Mouse (Mus musculus): ENCODE results near the gene Asb17.

The Asb17 gene

DNA sequence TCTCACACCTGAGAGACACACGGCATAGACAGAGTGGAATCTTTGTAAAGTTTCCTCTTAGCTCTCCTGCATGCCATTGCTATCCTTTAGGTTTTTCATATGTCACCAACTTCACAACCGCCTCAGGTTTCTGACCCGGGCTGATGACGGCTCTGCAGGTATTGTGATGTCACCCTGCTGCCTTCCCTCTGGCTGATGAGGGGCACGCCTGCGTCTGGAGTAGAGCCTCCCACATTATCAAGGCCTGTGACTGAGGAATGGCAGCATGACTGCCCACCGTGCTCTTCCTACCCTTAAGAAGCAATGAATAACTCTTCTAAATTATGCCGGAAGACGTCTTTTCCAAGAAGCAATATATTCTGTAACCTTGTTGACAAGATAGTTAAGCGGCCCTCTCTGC is at the start of gene Asb17:
TSS of gene Asb17 (plus strand) at position 180 of the 400 bp plus-strand sequence.
- Histone ChIP-seq H3K36me3 (ENCODE audit: control insufficient read depth, insufficient read depth, low read length, poor library complexity, severe bottlenecking) (no peaks in the 10 kb centered on the region), H3K27me3 (ENCODE audit: control insufficient read depth, insufficient read depth, low read length, poor library complexity, severe bottlenecking) (no peaks in the 10 kb centered on the region)

DNA sequence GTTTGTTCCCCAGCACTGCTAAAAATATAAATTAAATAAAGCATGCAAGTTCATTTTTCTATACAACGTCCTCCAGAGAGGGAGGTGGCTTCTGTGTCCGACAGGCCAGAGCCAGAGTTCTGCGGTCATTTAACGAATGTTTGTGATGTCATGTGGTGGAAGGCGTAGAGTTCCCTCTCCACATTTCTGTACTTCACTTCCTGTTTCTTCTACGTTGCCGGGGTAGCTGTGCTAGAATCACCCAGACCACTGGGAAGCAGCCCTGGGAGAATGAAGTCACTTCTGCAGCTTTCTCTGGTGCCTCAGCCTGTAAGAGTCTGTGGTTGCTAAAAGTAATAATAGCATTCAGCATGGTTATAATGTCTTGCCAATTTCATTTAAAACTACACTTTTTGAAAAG is 46.4 kb upstream of the Asb17 start:
- DNase-seq (ENCODE audit: low read depth, low spot score) = peak; percentile 9
- Histone ChIP-seq H3K36me3 (ENCODE audit: control insufficient read depth, insufficient read depth, low read length, poor library complexity, severe bottlenecking) (no peaks in the 10 kb centered on the region), H3K27me3 (ENCODE audit: control insufficient read depth, insufficient read depth, low read length, poor library complexity, severe bottlenecking) (no peaks in the 10 kb centered on the region)

More for the DNA sequence above, at the start of gene Asb17:
- DNase-seq (ENCODE audit: low read depth, low spot score) = no peak

DNA sequence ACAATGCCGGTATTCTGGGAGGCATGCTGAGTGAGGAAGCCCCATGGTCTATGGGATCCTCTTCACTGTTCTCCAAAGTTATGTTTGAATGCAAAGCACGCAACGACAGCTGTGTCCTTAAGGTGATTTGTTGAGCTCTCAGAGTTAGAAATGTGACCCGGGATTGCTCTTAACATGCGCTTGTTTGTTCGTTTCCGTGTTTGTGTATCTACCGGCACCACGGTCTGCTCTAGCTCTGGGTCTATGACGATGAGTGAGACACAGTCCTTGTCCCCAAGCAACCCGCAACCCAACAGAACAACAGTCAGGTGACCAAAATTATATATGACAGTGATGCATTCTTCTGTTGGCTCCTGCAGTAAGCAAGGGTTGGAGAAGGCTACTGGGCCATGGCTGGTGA is 44.4 kb upstream of the Asb17 start:
- H3K27me3 ChIP-seq (ENCODE audit: control insufficient read depth, insufficient read depth, low read length, poor library complexity, severe bottlenecking) = no peaks in the 10 kb centered on the region
- no peaks in the 10 kb centered on the region for H3K36me3 ChIP-seq (ENCODE audit: control insufficient read depth, insufficient read depth, low read length, poor library complexity, severe bottlenecking)
- no peak for DNase-seq (ENCODE audit: low read depth, low spot score)

DNA sequence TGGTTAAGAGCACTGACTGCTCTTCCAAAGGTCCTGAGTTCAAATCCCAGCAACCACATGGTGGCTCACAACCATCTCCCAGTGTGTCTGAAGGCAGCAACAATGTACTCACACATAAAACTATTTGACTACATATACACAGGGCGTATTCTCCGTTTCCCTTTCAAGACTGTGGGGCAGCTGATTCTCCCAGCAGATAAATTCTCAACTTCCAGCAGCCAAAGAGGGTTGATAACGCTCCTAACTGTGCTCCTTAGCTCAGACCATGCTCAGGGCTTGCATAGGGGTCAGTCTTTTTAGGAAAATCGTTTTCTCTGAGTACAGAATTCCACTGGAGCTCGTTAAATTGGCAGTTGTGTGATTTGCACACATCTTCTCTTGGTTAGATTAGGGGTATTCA is 43.3 kb upstream of the Asb17 start:
- Histone ChIP-seq H3K36me3 (ENCODE audit: control insufficient read depth, insufficient read depth, low read length, poor library complexity, severe bottlenecking) (no peaks in the 10 kb centered on the region), H3K27me3 (ENCODE audit: control insufficient read depth, insufficient read depth, low read length, poor library complexity, severe bottlenecking) (no peaks in the 10 kb centered on the region)
- DNase-seq (ENCODE audit: low read depth, low spot score) = no peak

DNA sequence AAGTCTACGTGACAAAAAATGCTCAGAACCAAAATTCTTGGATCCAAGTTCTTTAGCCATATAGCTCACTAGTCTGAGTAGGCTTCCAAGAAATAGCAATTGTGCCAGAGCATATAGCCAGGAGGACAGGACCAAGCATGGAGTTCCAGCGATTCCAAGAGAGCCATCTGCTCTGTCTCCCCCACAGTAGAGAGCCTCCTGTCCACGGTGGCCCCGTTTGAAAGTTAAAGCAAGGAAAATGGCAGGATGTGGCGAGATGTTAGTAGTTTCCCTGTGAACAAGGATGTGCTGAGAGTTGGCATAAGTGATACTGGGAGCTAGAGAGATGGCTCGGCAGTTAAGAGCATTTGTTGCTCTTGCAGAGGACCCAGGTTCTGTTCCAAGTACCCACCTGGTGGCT is 42.5 kb upstream of the Asb17 start:
- Histone ChIP-seq H3K36me3 (ENCODE audit: control insufficient read depth, insufficient read depth, low read length, poor library complexity, severe bottlenecking) (no peaks in the 10 kb centered on the region), H3K27me3 (ENCODE audit: control insufficient read depth, insufficient read depth, low read length, poor library complexity, severe bottlenecking) (no peaks in the 10 kb centered on the region)
- DNase-seq (ENCODE audit: low read depth, low spot score) = no peak

DNA sequence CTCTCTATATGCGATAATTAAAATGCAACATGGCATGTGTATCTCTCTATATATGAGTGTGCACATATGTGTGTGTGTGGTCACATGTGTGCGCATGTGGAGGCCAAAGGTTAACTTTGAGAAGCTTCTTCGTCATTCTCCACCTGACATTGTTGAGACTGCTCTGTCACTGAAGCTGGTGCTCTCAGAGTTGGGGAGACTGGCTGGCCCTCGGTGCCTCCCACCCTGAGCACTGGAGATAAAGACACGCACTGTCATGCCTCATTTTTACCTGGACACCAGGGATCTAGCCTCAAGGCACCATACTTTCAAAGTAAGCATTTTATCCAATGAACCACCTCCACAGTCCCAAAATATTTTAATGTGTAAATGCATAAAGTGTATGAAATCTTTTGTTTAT is 41.4 kb upstream of the Asb17 start:
- no peak for DNase-seq (ENCODE audit: low read depth, low spot score)
- no peaks in the 10 kb centered on the region for H3K36me3 ChIP-seq (ENCODE audit: control insufficient read depth, insufficient read depth, low read length, poor library complexity, severe bottlenecking)
- H3K27me3 ChIP-seq (ENCODE audit: control insufficient read depth, insufficient read depth, low read length, poor library complexity, severe bottlenecking) = no peaks in the 10 kb centered on the region

DNA sequence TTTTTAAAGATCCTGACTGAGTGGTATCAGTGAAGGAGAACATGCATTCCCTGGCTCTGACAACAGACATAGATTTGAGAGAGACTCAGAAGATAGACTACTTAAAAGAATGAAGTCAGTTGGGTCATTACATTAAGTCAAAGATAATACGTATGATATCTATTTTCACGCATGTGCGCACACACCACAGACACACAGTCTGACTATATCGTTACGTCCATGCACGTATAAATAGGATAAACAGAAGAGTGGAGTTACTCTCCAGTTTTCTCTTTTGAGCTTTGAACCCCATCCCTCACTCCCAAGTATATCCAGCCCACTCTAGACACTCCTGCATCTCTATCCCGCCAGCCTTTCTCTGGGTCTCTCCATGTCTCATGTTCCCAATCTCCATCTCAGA is 40.0 kb upstream of the Asb17 start:
- Histone ChIP-seq H3K36me3 (ENCODE audit: control insufficient read depth, insufficient read depth, low read length, poor library complexity, severe bottlenecking) (no peaks in the 10 kb centered on the region), H3K27me3 (ENCODE audit: control insufficient read depth, insufficient read depth, low read length, poor library complexity, severe bottlenecking) (no peaks in the 10 kb centered on the region)
- no peak for DNase-seq (ENCODE audit: low read depth, low spot score)

DNA sequence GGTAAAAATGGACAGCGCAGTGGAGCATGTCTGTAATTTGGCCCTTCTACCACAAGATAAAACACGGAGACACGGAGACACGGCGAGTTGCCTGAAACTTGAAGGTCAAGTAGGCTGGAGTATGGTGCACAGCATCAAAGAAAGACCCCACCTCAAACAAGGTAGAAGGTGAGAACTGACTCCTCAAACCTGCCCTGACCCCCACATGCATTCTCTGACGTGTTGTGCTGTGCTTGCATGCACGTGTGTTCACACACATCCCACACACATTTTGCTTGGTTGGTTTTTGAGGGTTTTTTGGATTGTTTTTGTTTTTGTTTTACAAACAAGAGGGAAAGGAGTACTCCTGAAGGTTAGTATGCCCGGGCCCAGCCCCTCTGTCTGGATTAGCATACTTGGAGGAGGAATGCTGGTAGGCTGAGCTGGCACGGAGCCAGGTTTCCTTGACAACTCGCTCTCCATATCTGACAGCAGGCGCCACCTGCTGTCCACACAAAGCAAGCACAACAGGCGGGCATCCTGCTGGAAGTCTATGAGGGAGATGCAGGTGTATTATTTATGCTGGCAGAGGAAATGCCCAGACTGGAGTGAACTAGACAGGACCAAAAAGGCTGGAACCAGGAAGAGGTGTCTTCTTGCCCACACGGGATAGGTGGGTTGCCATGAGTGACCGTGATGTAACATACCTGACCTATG is 37.8 kb upstream of the Asb17 start:
- no peaks in the 10 kb centered on the region for H3K27me3 ChIP-seq (ENCODE audit: control insufficient read depth, insufficient read depth, low read length, poor library complexity, severe bottlenecking)
- no peaks in the 10 kb centered on the region for H3K36me3 ChIP-seq (ENCODE audit: control insufficient read depth, insufficient read depth, low read length, poor library complexity, severe bottlenecking)
- peak; percentile 78 for DNase-seq (ENCODE audit: low read depth, low spot score)

DNA sequence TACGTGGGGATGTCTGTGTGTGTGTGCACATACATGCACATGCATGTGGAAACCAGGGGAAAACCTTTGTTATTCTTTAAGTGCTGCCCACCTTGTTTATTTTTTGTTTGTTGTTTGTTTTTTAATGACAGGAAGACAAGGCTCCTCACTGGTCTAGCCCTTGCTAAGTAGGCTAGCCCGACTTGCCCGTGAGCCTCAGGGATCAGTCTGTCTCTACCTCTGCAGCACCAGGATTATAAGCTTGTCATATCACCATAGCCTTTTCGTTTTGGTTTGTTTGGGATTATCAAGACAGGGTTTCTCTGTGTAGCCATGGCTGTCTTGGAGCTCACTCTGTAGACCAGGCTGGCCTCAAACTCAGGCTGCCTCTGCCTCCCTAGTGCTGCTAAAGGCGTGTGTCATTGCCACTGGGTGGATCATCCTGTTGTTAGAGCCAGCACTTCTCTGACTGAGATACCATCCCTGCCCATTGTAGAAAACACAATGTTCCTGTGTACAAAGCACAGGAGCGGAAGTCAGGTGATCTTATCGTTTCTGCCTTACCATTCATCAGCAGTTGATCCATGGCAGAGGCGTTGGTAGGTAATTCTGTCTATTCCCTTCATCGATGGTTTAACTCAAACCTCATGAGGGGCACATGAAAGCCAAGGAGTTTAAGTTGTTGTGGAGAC is 37.1 kb upstream of the Asb17 start:
- no peaks in the 10 kb centered on the region for H3K36me3 ChIP-seq (ENCODE audit: control insufficient read depth, insufficient read depth, low read length, poor library complexity, severe bottlenecking)
- no peaks in the 10 kb centered on the region for H3K27me3 ChIP-seq (ENCODE audit: control insufficient read depth, insufficient read depth, low read length, poor library complexity, severe bottlenecking)
- no peak for DNase-seq (ENCODE audit: low read depth, low spot score)

DNA sequence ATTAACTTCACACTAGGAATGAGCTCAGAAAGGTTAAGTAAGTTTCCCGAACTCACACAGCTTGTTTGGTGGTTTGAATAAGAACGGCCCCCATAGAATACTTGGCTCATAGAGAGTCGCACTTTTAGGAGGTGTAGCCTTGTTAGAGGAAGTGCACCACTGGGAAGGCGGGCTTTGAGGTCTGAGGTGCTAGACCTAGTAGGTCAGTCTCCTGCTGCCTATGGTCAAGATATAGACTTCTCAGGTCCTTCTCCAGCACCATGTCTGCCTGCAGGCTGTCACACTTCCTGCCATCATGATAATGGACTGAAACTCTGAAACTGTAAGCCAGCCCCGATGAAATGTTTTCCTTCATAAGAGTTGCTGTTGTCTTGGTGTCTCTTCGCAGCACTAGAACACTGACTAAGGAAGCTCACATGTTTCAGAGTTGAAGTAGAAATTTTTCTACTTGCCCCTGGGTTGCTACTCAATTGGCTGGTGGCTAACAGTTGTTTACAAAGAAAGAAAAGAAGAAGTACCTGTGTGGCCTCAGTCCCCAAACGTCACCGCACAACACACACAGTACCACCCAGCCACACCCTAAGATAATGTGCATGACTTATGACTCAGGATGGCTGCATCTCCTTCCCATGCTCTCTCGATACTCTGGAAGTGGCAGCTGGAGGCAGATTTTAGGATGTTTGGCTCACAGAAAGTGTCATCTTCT is 36.4 kb upstream of the Asb17 start:
- no peak for DNase-seq (ENCODE audit: low read depth, low spot score)
- no peaks in the 10 kb centered on the region for H3K36me3 ChIP-seq (ENCODE audit: control insufficient read depth, insufficient read depth, low read length, poor library complexity, severe bottlenecking)
- H3K27me3 ChIP-seq (ENCODE audit: control insufficient read depth, insufficient read depth, low read length, poor library complexity, severe bottlenecking) = no peaks in the 10 kb centered on the region

DNA sequence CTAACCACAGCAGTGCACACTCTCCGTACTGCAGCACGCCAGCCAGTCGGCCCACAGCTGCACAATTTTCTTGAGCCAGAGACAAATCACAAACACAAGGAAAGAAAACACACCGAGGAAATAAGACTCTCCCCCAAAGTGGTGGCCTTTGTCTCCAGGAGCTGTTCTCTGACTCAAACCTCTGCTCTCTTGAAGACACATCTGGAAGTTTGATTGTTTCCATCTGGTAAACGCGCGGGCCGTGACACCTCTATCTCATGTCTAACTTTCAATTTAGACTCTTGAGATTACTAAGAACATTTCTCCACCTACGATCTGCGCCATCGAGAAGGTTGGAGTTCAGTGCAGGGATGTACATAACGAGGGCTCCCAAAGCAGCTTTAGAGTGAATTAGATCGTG is 35.6 kb upstream of the Asb17 start:
- no peaks in the 10 kb centered on the region for H3K27me3 ChIP-seq (ENCODE audit: control insufficient read depth, insufficient read depth, low read length, poor library complexity, severe bottlenecking)
- DNase-seq (ENCODE audit: low read depth, low spot score) = no peak
- H3K36me3 ChIP-seq (ENCODE audit: control insufficient read depth, insufficient read depth, low read length, poor library complexity, severe bottlenecking) = no peaks in the 10 kb centered on the region

DNA sequence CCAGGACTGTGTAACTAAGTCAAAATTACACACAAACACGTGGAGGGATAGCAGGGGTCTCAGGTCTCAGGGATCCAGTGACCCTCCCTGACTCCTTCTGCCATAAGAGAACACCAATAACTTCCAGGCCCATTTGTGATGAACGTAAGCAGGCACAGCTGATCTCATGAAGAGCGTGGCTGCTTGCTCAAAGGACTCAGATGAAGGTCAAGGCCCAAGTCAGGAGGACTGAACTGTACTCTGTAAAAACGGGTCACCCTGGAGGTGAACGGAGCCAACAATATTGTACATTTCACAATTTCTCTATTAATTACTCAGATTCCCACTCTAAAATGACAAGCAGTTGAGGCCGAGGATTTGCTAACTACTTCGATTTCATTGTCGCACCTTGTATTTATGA is 30.0 kb upstream of the Asb17 start:
- no peak for DNase-seq (ENCODE audit: low read depth, low spot score)
- Histone ChIP-seq H3K36me3 (ENCODE audit: control insufficient read depth, insufficient read depth, low read length, poor library complexity, severe bottlenecking) (no peaks in the 10 kb centered on the region), H3K27me3 (ENCODE audit: control insufficient read depth, insufficient read depth, low read length, poor library complexity, severe bottlenecking) (no peaks in the 10 kb centered on the region)

DNA sequence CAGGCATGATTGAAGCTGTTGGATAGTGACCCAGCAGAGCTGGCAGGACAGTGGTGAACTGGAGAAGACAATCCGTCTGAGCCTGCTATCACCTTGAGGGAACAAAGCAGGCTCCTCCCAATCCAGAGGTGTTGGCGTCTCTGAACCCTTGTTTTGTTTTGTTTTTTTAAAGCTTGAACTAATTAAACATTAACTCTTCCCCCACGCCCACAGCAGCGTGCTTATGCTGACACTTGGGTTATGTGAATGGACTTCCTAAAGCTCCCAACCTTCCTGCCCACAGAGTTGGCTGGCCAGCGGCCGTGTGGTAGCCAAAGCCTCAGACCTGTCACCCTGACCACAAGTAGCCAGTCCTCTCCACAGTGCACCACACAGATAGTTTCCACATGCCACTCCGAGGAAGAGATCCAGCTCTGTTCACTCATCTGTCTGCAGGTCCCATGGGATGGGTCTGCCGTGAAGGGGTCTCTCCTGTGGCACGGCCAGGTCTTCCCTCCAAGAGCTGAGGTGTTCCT is 26.6 kb upstream of the Asb17 start:
- Histone ChIP-seq H3K27me3 (ENCODE audit: control insufficient read depth, insufficient read depth, low read length, poor library complexity, severe bottlenecking) (no peaks in the 10 kb centered on the region), H3K36me3 (ENCODE audit: control insufficient read depth, insufficient read depth, low read length, poor library complexity, severe bottlenecking) (no peaks in the 10 kb centered on the region)
- DNase-seq (ENCODE audit: low read depth, low spot score) = no peak

DNA sequence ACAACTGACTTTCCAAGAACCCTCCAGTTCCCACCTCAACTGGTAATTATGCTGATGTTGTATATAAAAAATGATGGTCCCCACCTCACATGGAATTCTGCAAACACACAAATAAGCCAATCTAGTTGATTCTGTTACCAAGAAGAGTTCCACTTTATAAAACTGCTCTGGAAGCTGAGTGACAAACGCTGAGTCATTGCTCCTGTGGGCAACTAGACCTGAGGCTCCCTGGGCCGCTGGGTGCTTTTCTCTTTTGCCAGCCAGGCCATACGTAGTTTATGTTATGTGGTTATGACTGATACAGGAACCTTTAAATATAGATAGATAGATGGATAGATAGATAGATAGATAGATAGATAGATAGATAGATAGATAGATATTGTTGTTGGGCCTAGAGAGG is 25.3 kb upstream of the Asb17 start:
- Histone ChIP-seq H3K36me3 (ENCODE audit: control insufficient read depth, insufficient read depth, low read length, poor library complexity, severe bottlenecking) (no peaks in the 10 kb centered on the region), H3K27me3 (ENCODE audit: control insufficient read depth, insufficient read depth, low read length, poor library complexity, severe bottlenecking) (no peaks in the 10 kb centered on the region)
- DNase-seq (ENCODE audit: low read depth, low spot score) = no peak

DNA sequence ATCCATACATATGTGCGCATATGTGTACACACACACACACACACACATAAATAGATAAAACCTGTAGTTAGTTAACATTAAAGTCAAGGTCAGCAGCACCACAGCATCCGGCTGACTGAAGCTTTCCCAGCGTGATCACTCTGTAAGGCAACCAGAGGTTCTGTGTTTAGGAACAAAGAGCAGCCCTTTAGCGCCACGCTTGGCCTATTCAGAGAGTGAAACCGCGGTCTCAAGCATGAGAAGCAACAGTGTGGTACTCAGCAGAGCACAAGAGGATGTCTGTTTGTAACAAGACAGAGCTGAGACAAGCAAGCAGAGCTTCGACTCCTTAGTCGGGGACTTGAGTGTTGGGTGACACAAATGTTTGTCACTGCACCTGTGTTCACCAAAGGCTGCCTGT is 24.6 kb upstream of the Asb17 start:
- no peak for DNase-seq (ENCODE audit: low read depth, low spot score)
- H3K27me3 ChIP-seq (ENCODE audit: control insufficient read depth, insufficient read depth, low read length, poor library complexity, severe bottlenecking) = no peaks in the 10 kb centered on the region

More for the DNA sequence above, 24.6 kb upstream of the Asb17 start:
- H3K36me3 ChIP-seq (ENCODE audit: control insufficient read depth, insufficient read depth, low read length, poor library complexity, severe bottlenecking) = no peaks in the 10 kb centered on the region

All from splenic B cell, adult 2 months (primary cell).